Mouse (Mus musculus) mature B cell (primary cell): Measurements from ENCODE around the gene Tnfaip8l1.

Experiments
- in situ Hi-C: fragments of 300-500 bp; cut with MboI; formaldehyde crosslinking; loops from 2 replicates; pipeline ENCODE4 v1.14.3; 2019

Gene Tnfaip8l1

GRCm38 (mm10) chr17:56139355-56139754, 22.9 kb upstream of the Tnfaip8l1 start:
- in situ Hi-C loops = no loop called here

- in situ Hi-C loops = no loop called here
These were observed 22.2 kb upstream of the Tnfaip8l1 start, which contains the start of gene Sema6b for GRCm38 (mm10) chr17:56139858-56140595. Gene Sema6b (minus strand): TSS chr17:56140343.

- in situ Hi-C loops = no loop called here
These were observed 20.3 kb upstream of the Tnfaip8l1 start for GRCm38 (mm10) chr17:56141702-56142605.

- in situ Hi-C loops = no loop called here
These were observed 17.7 kb upstream of the Tnfaip8l1 start for GRCm38 (mm10) chr17:56144546-56144945.

- in situ Hi-C loops = no loop called here
These were observed 16.1 kb upstream of the Tnfaip8l1 start for GRCm38 (mm10) chr17:56146131-56146530.

GRCm38 (mm10) chr17:56147420-56147819, 14.9 kb upstream of the Tnfaip8l1 start:
- in situ Hi-C loops = no loop called here

- in situ Hi-C loops = no loop called here
These were observed 14.0 kb upstream of the Tnfaip8l1 start for GRCm38 (mm10) chr17:56148280-56148679.

- in situ Hi-C loops = no loop called here
These were observed 13.3 kb upstream of the Tnfaip8l1 start for GRCm38 (mm10) chr17:56148790-56149618.

- in situ Hi-C loops = no loop called here
These were observed 12.4 kb upstream of the Tnfaip8l1 start for GRCm38 (mm10) chr17:56149897-56150296.

- in situ Hi-C loops = no loop called here
These were observed 8.6 kb upstream of the Tnfaip8l1 start for GRCm38 (mm10) chr17:56153643-56154042.

- in situ Hi-C loops = no loop called here
These were observed 2.5 kb upstream of the Tnfaip8l1 start for GRCm38 (mm10) chr17:56159729-56160128.

- in situ Hi-C loops = no loop called here
These were observed 1.3 kb downstream of the Tnfaip8l1 start for GRCm38 (mm10) chr17:56163523-56164102.

GRCm38 (mm10) chr17:56164510-56164909, 2.2 kb downstream of the Tnfaip8l1 start:
- in situ Hi-C loops = no loop called here

GRCm38 (mm10) chr17:56165671-56166070, 3.4 kb downstream of the Tnfaip8l1 start:
- in situ Hi-C loops = no loop called here

- in situ Hi-C loops = no loop called here
These were observed 7.6 kb downstream of the Tnfaip8l1 start for GRCm38 (mm10) chr17:56169830-56170229.

- in situ Hi-C loops = no loop called here
These were observed 8.4 kb downstream of the Tnfaip8l1 start for GRCm38 (mm10) chr17:56170636-56171035.

GRCm38 (mm10) chr17:56171456-56171855, 9.2 kb downstream of the Tnfaip8l1 start:
- in situ Hi-C loops = no loop called here

GRCm38 (mm10) chr17:56171881-56172280, 9.6 kb downstream of the Tnfaip8l1 start:
- in situ Hi-C loops = no loop called here

- in situ Hi-C loops = no loop called here
These were observed 11.2 kb downstream of the Tnfaip8l1 start for GRCm38 (mm10) chr17:56173401-56174046.

GRCm38 (mm10) chr17:56175416-56175815, 13.1 kb downstream of the Tnfaip8l1 start:
- in situ Hi-C loops = no loop called here
